Mouse (Mus musculus) urinary bladder, adult 18-20 months (tissue): ENCODE measurements around the gene Gm20605.

ENCODE experiments used
- DNase-seq, 2 experiments: peaks; one replicate each; pipeline ENCODE4 v3.0.0; 2022; ENCODE audit warnings: low spot score in 2 of 2, mixed read lengths in 2 of 2

Gene Gm20605

GRCm38 (mm10) chr5:137628498-137629305 is at the start of gene Gm20605, which contains the start of the genes Fbxo24 and Lrch4:
Gene Gm20605 (plus strand): TSS chr5:137629175.
Gene Fbxo24 (minus strand): TSS chr5:137629002.
Gene Lrch4 (plus strand): TSS chr5:137629121.
- DNase-seq = peak; percentile 90 to 99

DNA sequence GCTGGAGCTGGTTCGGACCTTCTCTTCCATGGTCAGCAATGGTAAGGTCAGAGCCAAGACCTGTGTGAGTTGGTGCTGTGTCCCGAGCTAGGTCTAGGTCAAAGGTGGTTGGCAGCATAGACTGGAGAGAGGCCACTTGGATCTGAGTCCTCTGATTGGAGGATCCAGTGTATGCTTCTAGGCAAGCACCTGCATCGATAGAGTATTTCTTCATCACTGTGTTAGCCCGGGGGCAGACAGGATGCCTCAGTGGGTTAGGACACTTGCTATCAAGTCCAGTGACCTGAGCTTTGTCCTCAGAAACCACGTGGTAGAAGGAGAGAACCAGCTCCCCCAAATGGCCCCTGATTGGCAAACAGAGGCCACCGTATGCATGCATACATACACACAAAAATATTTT is 48.7 kb upstream of the Gm20605 start:
- DNase-seq = no peak

GRCm38 (mm10) chr5:137582702-137583101 is 46.3 kb upstream of the Gm20605 start:
- no peak for DNase-seq

DNA sequence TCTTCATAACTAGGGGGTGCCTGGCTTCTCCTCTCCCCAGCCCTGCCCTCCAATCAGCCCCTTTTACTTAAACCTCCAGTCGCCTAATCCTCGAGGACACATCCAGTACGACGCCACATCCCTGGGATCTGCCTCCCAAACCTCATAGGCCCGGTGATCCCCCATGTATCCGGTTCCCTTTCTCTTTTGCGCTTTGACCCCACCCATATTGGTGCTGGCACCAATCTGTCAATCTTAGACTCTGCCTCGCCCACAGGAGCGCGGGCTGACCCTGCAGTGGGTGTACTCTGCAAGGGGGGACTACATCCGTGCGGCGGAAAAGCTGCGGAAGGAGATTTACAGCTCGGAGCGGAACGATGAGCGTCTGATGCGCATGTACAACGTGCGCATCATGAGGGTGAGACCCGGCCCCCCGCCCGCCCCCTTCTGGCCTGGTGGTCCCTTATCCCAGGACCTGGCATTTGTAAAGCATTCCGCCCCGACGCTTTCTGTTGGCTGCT is 45.3 kb upstream of the Gm20605 start:
- no peak for DNase-seq

DNA sequence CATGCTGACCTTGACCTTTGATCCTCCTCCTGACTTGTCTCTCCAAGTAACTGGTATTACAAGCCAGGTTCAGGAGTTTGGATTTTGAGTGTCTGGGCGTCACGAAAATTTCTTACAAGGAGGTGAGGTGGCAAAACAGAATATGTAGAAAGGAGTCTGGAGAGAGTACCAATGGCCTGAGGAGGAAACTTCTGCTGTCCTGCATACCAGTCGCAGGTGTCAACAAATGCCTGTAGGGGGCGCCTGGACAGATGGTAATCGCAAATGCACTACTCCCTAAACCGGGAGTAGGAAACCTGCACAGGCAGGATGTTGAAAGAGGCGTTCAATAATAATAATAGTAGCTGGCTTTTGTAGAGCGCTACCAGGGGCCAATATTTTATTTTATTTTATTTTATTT is 44.0 kb upstream of the Gm20605 start:
- DNase-seq = peak; percentile 52 to 58

DNA sequence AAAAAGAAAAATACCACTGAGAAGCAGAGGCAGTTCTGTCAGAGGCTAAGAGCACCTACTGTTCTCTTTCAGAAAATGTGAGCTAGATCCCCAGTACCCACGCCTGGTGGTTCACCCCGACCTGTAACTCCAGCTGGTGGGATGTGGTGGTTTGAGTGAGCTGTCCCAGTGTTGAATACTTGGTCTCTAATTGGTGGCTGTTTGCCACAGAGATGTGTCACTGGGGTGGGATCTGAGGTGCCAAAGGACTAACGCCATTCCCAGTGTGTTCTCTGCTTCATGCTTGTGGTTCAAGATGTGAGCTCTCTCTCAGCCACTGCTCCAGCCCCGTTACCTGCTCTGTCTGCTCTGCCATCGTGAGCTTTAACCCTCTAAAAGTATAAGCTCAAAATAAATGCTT is 38.5 kb upstream of the Gm20605 start:
- no peak for DNase-seq

DNA sequence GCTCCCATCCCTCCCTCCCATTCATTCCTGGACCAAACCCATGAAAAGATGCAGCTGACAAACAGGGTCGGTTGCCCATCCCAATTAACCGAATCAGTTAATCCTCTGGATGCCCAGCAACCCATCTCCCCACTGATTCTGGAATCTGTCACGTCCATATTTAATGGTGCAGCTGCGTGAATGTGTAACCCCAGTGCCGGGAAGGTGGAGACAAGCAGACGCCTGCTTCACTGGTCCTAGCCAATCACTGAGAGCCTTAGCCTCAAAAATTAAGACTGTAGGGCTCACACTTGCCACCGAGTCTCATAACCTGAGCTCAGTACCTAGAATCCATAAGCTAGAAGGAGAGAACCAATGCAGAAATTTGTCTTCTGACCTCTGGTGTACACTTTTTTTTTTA is 33.1 kb upstream of the Gm20605 start:
- DNase-seq = no peak

DNA sequence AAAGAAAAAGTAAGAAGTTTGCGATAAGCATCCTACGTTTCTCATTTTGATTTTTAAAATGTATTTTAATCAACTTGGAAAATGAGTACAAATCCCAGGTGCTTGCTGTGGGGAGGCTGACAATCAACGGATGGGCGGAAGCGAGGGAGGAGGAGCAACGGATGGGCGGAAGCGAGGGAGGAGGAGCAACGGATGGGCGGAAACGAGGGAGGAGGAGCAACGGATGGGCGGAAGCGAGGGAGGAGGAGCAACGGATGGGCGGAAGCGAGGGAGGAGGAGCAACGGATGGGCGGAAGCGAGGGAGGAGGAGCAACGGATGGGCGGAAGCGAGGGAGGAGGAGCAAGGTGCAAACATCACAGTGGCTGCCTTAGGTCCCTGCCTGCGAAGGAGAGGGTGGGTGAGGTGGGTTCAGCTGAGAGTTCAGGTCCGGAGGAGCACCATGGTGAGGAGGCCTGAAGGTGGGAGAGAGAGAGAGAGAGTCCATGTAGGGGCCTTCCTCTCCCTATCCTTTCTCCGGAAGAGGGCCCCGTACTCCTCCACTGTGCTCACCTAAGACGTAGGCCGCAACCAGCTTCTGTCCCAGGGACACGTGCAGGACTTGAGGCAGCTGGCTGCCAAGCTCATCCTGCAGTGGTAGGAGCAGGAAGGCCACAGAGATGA is 32.2 kb upstream of the Gm20605 start:
- no peak for DNase-seq

DNA sequence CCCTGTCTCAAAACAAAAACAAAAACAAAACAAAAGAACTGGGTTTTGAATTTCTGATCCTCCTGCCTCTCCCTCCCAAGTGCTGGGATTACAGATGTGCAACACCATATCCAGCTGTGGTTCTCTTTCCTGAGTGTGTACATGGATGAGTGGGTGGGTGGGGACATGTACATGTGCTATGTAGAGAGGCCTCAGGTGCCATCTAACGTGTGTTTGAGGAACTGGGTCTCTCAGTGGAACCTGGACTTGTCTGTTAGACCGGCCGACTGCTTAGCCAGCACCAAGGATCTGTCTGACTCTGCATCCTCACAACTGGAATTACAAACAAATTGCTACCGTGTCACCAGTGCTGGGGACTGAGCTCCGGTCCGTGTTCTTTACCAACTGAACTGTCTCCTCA is 31.4 kb upstream of the Gm20605 start:
- DNase-seq = no peak

GRCm38 (mm10) chr5:137598100-137598826 is 30.7 kb upstream of the Gm20605 start:
- no peak for DNase-seq

DNA sequence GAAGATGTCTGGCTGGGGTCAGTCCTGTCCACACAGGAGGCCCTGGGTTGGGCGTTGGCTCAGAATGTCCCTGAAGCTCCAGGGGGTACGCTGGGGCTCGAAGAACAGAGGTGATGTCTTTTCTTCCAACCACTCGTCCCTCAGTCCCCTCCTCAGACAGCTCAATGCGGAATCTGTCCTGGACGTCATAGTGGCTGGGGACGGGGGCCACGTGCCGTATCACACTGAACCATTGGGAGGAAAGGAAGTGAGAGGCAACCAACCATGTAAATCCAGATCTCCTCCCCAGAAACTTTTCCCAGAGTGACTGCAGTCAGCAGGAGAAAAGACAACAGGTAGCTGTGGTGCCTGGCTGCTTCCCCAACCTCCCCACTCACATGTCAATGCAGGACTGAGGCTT is 29.4 kb upstream of the Gm20605 start:
- DNase-seq = no peak

DNA sequence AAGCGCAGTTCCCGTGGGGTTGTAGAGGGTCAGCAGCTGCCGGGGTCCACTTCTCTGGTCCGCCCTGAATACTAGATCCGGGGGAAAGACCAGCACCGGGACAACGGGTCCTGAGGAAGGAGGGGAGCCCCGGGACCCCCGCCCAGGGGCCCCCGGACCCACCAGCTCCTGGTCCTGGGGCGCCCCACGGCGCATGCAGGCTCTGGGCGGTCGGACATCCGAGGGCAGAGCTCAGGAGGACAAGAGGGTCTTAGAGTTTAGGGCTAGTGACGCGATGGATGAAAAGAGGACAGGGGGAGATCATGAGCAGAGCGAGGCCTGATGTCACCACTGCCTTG is 28.7 kb upstream of the Gm20605 start:
- DNase-seq = no peak

GRCm38 (mm10) chr5:137600619-137601364 is 28.2 kb upstream of the Gm20605 start, which contains the start of gene Mospd3:
Gene Mospd3 (minus strand): TSS chr5:137601058.
- DNase-seq = peak; percentile 94 to 96

DNA sequence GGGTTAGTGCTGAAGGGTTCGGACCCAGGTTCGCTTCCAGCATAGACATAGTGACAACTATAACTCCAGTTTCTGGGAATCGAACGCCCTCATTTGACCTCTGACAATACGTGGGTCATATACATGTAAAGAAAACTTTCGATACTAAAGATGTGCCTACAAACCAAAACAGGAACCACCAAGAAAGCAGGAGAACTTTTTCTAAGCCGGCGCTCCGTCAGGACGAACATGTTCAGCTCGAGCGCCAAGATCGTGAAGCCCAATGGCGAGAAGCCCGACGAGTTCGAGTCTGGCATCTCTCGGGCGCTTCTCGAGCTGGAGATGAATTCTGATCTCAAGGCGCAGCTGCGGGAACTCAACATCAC is 27.6 kb upstream of the Gm20605 start:
- no peak for DNase-seq

GRCm38 (mm10) chr5:137607860-137608653 is 20.9 kb upstream of the Gm20605 start:
- DNase-seq = no peak

DNA sequence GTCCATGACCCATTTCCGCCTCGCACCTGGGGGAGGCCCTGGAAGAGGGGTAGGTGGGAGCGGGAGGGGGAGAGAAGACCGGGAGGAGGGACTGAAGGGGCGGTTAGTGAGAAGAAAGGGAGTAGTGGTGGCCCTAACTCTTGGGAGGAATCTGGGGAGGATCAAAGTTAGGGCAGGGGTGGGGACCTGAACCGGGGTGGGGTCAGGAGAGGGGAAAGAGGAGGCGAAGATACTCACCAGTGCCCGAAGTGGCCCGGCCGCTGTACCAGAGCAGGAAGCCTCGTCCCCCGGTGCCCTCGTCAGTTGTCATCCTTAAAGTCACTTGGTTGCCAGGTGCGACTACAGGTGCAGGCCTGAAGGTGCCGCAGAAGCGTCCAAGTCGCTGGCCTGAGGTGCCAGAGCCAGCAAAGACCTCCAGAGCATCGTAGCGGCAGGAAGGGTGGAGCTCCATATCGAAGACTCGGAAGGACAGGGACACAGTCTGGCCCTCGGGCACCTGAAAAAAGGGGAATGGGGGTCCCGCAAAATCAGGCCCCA is 20.3 kb upstream of the Gm20605 start:
- DNase-seq = no peak

DNA sequence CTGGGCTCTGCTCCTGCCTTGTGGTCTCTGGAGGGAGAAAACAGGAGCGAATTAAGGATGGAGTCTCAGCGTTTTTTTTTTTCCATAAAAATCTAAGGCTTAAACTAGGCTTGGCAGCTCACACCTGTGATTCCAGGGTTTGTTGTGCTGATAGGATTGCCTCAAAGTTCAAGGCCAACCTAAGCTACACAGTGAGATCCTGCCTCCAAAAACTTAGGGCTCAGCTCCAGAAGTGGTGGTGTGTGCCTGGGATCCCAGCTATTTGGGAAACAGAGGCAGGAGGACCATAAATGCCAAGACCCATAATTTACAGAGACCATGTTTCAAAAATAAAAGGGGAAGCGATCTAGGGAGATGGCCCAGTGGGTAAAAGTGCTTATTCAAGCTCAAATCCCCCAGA is 19.7 kb upstream of the Gm20605 start:
- no peak for DNase-seq

DNA sequence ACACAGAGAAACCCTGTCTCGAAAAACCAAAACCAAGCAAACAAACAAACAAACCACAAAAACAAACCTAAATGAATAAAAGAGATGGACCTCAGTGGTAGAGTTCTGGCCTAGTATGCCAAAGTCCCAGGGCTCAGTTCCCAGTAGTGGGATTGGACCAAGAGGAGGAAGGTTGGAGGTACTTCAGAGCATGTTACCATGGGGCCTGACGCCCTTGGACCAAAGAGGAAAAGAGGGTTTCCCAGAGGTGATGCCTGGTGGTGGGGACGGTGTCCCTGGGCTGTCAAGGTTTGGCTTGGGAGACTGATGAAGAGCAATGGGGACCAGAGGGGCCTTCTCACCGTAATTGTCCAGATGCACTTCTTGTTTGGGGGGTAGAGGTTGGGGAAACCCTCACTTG is 18.9 kb upstream of the Gm20605 start:
- no peak for DNase-seq

DNA sequence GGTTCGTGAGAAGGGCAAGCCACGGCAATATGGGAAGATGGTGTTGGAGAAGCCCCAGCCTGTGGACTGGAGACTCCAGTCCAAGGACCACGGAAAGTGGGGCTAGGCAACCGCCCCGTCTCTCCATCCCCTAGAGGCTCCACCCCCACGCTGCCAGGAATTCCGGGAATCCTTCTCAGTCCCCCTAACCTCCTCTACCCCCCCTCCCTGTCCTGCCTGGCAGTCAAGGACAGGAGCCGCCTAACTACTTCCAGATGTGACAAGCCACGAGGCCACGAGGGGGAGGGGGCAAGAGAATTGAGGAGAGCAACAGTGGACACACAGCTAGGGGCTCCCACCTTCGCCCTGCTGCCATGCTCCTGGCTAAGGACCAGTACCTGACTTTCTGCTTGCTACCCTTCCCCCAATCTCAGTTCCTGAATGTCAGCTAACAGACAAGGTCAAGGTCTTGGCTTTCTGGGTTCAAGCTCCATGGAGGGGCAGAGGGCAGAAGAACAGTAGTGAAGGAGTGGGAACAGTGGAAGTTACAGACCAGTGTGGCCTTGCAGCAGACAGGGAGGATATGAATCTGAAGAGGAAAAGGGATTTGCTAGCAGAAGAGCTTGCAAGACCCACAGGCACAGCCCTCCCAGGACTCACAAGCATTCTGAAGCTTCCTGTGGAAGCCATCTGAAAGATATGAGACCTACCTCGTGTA is 18.3 kb upstream of the Gm20605 start:
- peak in 1 of 2 experiments; percentile 60 for DNase-seq

- peak; percentile 44 to 59 for DNase-seq
Measured at GRCm38 (mm10) chr5:137611245-137611602, 17.8 kb upstream of the Gm20605 start.
